In the genomic region with DNA sequence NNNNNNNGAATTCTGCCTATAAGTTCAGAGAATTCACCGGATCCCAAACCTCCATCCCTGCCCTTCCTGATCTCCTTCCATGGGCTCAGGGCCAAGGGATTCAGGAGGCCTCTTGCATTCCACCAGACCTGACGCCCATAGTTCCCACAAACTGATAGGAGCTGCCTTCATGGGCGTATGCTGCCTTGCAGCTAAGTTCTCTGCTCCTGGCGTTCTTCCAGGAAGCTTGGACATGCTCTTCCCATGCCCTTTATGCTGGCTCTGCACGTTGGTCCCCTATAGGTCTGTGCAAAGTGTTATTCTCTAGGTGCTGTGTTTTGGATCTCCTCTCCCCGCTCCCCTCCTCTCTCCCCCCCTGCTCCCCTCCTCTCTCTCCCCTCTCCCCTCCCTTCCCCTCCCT, we compare ENCODE assay signal across 19 mouse cellular contexts. TPM values are rescaled to one million over a fixed set of nuclear protein-coding genes. Genes with fewer than 3 reads are reported as not detected.
DNase-seq lines count a peak whose midpoint lies in the region; ATAC-seq lines count a peak whose summit lies in the region.
"Had no signal": no experiment of that assay in that cellular context is flagged by ENCODE, and none has a peak within 500 bp of the region (broad histone marks: within the 10 kb centered on the region; RNA-seq: fewer than 3 reads in every experiment).

No protein-coding gene starts in this region.

- no peak overlapping the region for H3K9ac ChIP-seq in embryonic facial prominence, embryonic 14.5 days (ENCODE audit: low read depth, low read length)
- 0 out of 2 replicates have a peak overlapping the region, but pooled peaks have one; percentile 2 for H3K9ac ChIP-seq in limb, embryonic 12.5 days (replicated peaks)
- H3K9ac ChIP-seq: embryonic facial prominence, embryonic 15.5 days; forebrain, embryonic 13.5 days; kidney, embryonic 15.5 days; liver, postnatal 0 days had no signal

- peak; percentile 70 for DNase-seq in embryonic facial prominence, embryonic 14.5 days (ENCODE audit: low spot score)
- DNase-seq in embryonic facial prominence, embryonic 10.5 days (ENCODE audit: low spot score) = no peak
- no peak for DNase-seq in limb, embryonic 10.5 days (ENCODE audit: low spot score)
- peak; percentile 23 for DNase-seq in adipocyte (ENCODE audit: low spot score)
- DNase-seq in skeletal muscle tissue, adult 2 months (ENCODE audit: low read depth, low spot score) = peak; percentile 12
- DNase-seq in gastrocnemius, postnatal 36 days = no peak
- DNase-seq in left cerebral cortex, postnatal 36 days (ENCODE audit: low spot score in 2 of 2) = no peak
- DNase-seq: cerebellum, adult 9-11 months; gastrocnemius, postnatal 14 days; liver, postnatal 0 days; retina, postnatal 1 day; thymus, adult 2 months had no signal

- no peak overlapping the region for H3K4me2 ChIP-seq in embryonic facial prominence, embryonic 14.5 days (ENCODE audit: low read depth, low read length)
- no peak overlapping the region for H3K4me2 ChIP-seq in limb, embryonic 12.5 days
- H3K4me2 ChIP-seq: embryonic facial prominence, embryonic 15.5 days; forebrain, embryonic 13.5 days; kidney, embryonic 15.5 days had no signal

- intact Hi-C loops in gastrocnemius, postnatal 36 days (cut with DNase I) = no loop called here
- intact Hi-C loops in left cerebral cortex, postnatal 36 days (cut with DNase I) = no loop called here

- H3K4me3 ChIP-seq in embryonic facial prominence, embryonic 14.5 days (ENCODE audit: low read depth, low read length) = no peak overlapping the region
- H3K4me3 ChIP-seq in embryonic facial prominence, embryonic 10.5 days = no peak overlapping the region
- no peak overlapping the region for H3K4me3 ChIP-seq in limb, embryonic 12.5 days (replicated peaks)
- H3K4me3 ChIP-seq in limb, embryonic 10.5 days = no peak overlapping the region
- H3K4me3 ChIP-seq: embryonic facial prominence, embryonic 15.5 days; forebrain, embryonic 13.5 days; kidney, embryonic 15.5 days had no signal

- peaks cover 4% of the 10 kb centered on the region for H3K4me1 ChIP-seq in embryonic facial prominence, embryonic 14.5 days (ENCODE audit: control insufficient read depth, insufficient read depth, low read length)
- no peaks in the 10 kb centered on the region; the same call in 1 of the 2 replicates for H3K4me1 ChIP-seq in embryonic facial prominence, embryonic 10.5 days
- H3K4me1 ChIP-seq in limb, embryonic 12.5 days (replicated peaks) = no peaks in the 10 kb centered on the region
- H3K4me1 ChIP-seq in limb, embryonic 10.5 days = no peaks in the 10 kb centered on the region
- H3K4me1 ChIP-seq: forebrain, embryonic 13.5 days had no signal

- H3K9me3 ChIP-seq in embryonic facial prominence, embryonic 14.5 days (ENCODE audit: control insufficient read depth, low read length) = 0 out of 2 replicates have a peak, but pooled peaks cover 6% of the 10 kb centered on the region
- H3K9me3 ChIP-seq in embryonic facial prominence, embryonic 10.5 days = no peaks in the 10 kb centered on the region
- peaks cover 8% of the 10 kb centered on the region; the same call in 1 of the 2 replicates for H3K9me3 ChIP-seq in limb, embryonic 12.5 days
- H3K9me3 ChIP-seq in limb, embryonic 10.5 days (replicated peaks) = no peaks in the 10 kb centered on the region
- H3K9me3 ChIP-seq: embryonic facial prominence, embryonic 15.5 days; G1E; kidney, embryonic 15.5 days had no signal

- no peaks in the 10 kb centered on the region for H3K36me3 ChIP-seq in embryonic facial prominence, embryonic 14.5 days (ENCODE audit: control insufficient read depth, insufficient read depth, low read length)
- no peaks in the 10 kb centered on the region for H3K36me3 ChIP-seq in embryonic facial prominence, embryonic 10.5 days (replicated peaks)
- H3K36me3 ChIP-seq in limb, embryonic 12.5 days = no peaks in the 10 kb centered on the region
- H3K36me3 ChIP-seq in limb, embryonic 10.5 days = no peaks in the 10 kb centered on the region
- H3K36me3 ChIP-seq: embryonic facial prominence, embryonic 15.5 days; G1E; kidney, embryonic 15.5 days had no signal

- ATAC-seq in embryonic facial prominence, embryonic 14.5 days (ENCODE audit: low read depth) = no peak
- ATAC-seq in limb, embryonic 12.5 days (ENCODE audit: insufficient number of reproducible peaks, insufficient read depth, low FRiP score, low TSS enrichment, low read depth) = no peak
- ATAC-seq: forebrain, embryonic 13.5 days; hindbrain, embryonic 16.5 days; liver, postnatal 0 days had no signal

- no peak overlapping the region for H3K27ac ChIP-seq in embryonic facial prominence, embryonic 14.5 days (replicated peaks; ENCODE audit: low read depth, low read length)
- H3K27ac ChIP-seq in embryonic facial prominence, embryonic 10.5 days (replicated peaks) = no peak overlapping the region
- no peak overlapping the region for H3K27ac ChIP-seq in limb, embryonic 12.5 days
- H3K27ac ChIP-seq in limb, embryonic 10.5 days = no peak overlapping the region
- H3K27ac ChIP-seq: embryonic facial prominence, embryonic 15.5 days; forebrain, embryonic 13.5 days; kidney, embryonic 15.5 days had no signal

- WGBS in embryonic facial prominence, embryonic 14.5 days = 45% methylated on average over 6 of the region's 6 CpGs
- WGBS in embryonic facial prominence, embryonic 10.5 days = 59% methylated on average over 6 of the region's 6 CpGs
- 60% methylated on average over 6 of the region's 6 CpGs for WGBS in limb, embryonic 12.5 days
- WGBS in limb, embryonic 10.5 days = 63% methylated on average over 6 of the region's 6 CpGs

- H3K27me3 ChIP-seq in embryonic facial prominence, embryonic 14.5 days (replicated peaks; ENCODE audit: control insufficient read depth, insufficient read depth, low read length) = no peaks in the 10 kb centered on the region
- no peaks in the 10 kb centered on the region for H3K27me3 ChIP-seq in embryonic facial prominence, embryonic 10.5 days (replicated peaks; ENCODE audit: low read depth, poor library complexity, severe bottlenecking)
- no peaks in the 10 kb centered on the region for H3K27me3 ChIP-seq in limb, embryonic 12.5 days
- H3K27me3 ChIP-seq in limb, embryonic 10.5 days (ENCODE audit: low read depth, poor library complexity, severe bottlenecking) = peaks cover 7% of the 10 kb centered on the region; the same call in 1 of the 2 replicates
- H3K27me3 ChIP-seq: embryonic facial prominence, embryonic 15.5 days; forebrain, embryonic 13.5 days had no signal

RNA-seq across cellular contexts. Expression of gene Fam163a, which starts 36.1 kb away (rescaled TPM):
- 0.64 and 0.92 TPM in 2 replicates for polyA plus RNA-seq in embryonic facial prominence, embryonic 14.5 days (2014; fragmentation: Nextera tagmentation; extraction: Ambion mirVana)
- 1.6 and 2.5 TPM in 2 replicates for polyA plus RNA-seq in embryonic facial prominence, embryonic 10.5 days (2016; fragmentation: Nextera tagmentation; extraction: Ambion mirVana)
- 0.97 and 1.0 TPM in 2 replicates for polyA plus RNA-seq in limb, embryonic 12.5 days (2016; fragmentation: Nextera tagmentation; extraction: Ambion mirVana)
- polyA plus RNA-seq in limb, embryonic 10.5 days (2016; fragmentation: Nextera tagmentation; extraction: Ambion mirVana) = 0.33 and 0.34 TPM in 2 replicates
- not detected for total RNA-seq in gastrocnemius, postnatal 36 days (2021)
- 1 to 10 TPM; 8.1 to 8.9 TPM for total RNA-seq in left cerebral cortex, postnatal 36 days (2021)
- total RNA-seq: gastrocnemius, postnatal 14 days had no signal
- polyA plus RNA-seq: C2C12, G1E had no signal

Comparison
In these comparisons a context has a peak if more than half of its experiments do, and no peak if none do; other contexts are left out.
1. DNase-seq: peak in embryonic facial prominence, embryonic 14.5 days (single experiment), adipocyte (single experiment) and skeletal muscle tissue, adult 2 months (single experiment); none in embryonic facial prominence, embryonic 10.5 days (single experiment), limb, embryonic 10.5 days (single experiment), gastrocnemius, postnatal 36 days (0 of 2) and left cerebral cortex, postnatal 36 days (0 of 2).